Mouse (Mus musculus) erythroblast, embryonic 14.5 days (primary cell): ENCODE data around the gene Fgfr4.

Experiments used
- GATA1 ChIP-seq: IDR thresholded peaks from 2 replicates; pipeline ENCODE4 v1.6.1; 2012; ENCODE audit warnings: low read length, inconsistent platforms, mixed read lengths
- TAL1 ChIP-seq: IDR thresholded peaks from 3 replicates; pipeline ENCODE4 v1.6.1; 2012; ENCODE audit warnings: low read length, inconsistent platforms, mixed read lengths

GRCm38 (mm10) chr13:55211221-55212010, 59.0 kb downstream of the Fgfr4 start:
- no peak for TF ChIP-seq GATA1
- TF ChIP-seq TAL1 = no peak
